Mouse (Mus musculus) heart, postnatal 0 days (tissue): ENCODE measurements around the gene Kpna7. TPM values are rescaled to one million over a fixed set of nuclear protein-coding genes. Genes with fewer than 3 reads are reported as not detected.
A peak's percentile ranks its signal among the peaks of the same experiment; 100 is the strongest.
"Not testable (repeated sequence)": the region's sequence is repeated elsewhere in the genome, so short reads cannot be mapped to it uniquely, and the experiment has no call there.

Source experiments
- ATAC-seq: fragments of 200-750 bp; cut with Nextera tagmentation; 2 replicates; pipeline ENCODE4 v1.8.0; 2017; ENCODE audit warnings: low read depth, moderate number of reproducible peaks, moderate library complexity; ENCODE audit not compliant: insufficient read depth
- DNase-seq: peaks from one replicate; pipeline ENCODE4 v3.0.0-alpha.2; 2016; ENCODE audit warnings: low spot score
- H3K27ac ChIP-seq: fragments of 300-500 bp; sonication (generic); 2 replicates; pipeline ENCODE4 v1.5.1; 2014; ENCODE audit warnings: low read depth, mild to moderate bottlenecking
- H3K27me3 ChIP-seq: fragments of 300-500 bp; sonication (generic); 2 replicates; pipeline ENCODE4 v1.6.1; 2014; ENCODE audit warnings: low read length, mixed read lengths; ENCODE audit not compliant: control insufficient read depth, insufficient read depth
- H3K36me3 ChIP-seq: fragments of 300-500 bp; sonication (generic); replicated peaks from 2 replicates; pipeline ENCODE4 v1.6.1; 2014; ENCODE audit warnings: low read length, mixed read lengths; ENCODE audit not compliant: control insufficient read depth, insufficient read depth
- H3K4me1 ChIP-seq: fragments of 300-500 bp; sonication (generic); 2 replicates; pipeline ENCODE4 v1.6.1; 2014; ENCODE audit warnings: antibody characterized with exemption; ENCODE audit not compliant: control insufficient read depth, insufficient read depth
- H3K4me2 ChIP-seq: fragments of 300-500 bp; sonication (generic); 2 replicates; pipeline ENCODE4 v1.6.1; 2014; ENCODE audit warnings: low read depth, mild to moderate bottlenecking, low read length, moderate library complexity
- H3K4me3 ChIP-seq: fragments of 300-500 bp; sonication (generic); 2 replicates; pipeline ENCODE4 v1.5.1; 2014; ENCODE audit warnings: low read depth, low read length
- H3K9ac ChIP-seq: fragments of 300-500 bp; sonication (generic); replicated peaks from 2 replicates; pipeline ENCODE4 v1.6.1; 2014; ENCODE audit warnings: low read depth, low read length, mixed read lengths
- H3K9me3 ChIP-seq: fragments of 300-500 bp; sonication (generic); replicated peaks from 2 replicates; pipeline ENCODE4 v1.6.1; 2016; ENCODE audit warnings: low read length; ENCODE audit not compliant: control insufficient read depth
- CTCF ChIP-seq: IDR thresholded peaks from 2 replicates; pipeline ENCODE4 v1.5.1; 2016; ENCODE audit warnings: antibody characterized with exemption, control low read depth, low read depth
- EP300 ChIP-seq: IDR thresholded peaks from 2 replicates; pipeline ENCODE4 v1.6.1; 2016; ENCODE audit warnings: antibody characterized with exemption, low read depth
- WGBS: fragments of 180-500 bp; shearing (Covaris S2); extraction: QIAGEN DNeasy Blood & Tissue Kit; methylation state at CpG from one replicate; pipeline ENCODE4 v1.1.7; 2014; 5-methylcytosine and 5-hydroxymethylcytosine counted together
- polyA plus RNA-seq: library from polyadenylated mRNA; unstranded; fragments of >200 nt; fragmentation: Nextera tagmentation; extraction: Ambion mirVana; gene quantifications from 2 replicates; pipeline ENCODE4 v1.2.1, GENCODE M21; 2015
- total RNA-seq: library from RNA; depleted of rRNA; stranded (reverse); fragments of >200 nt; gene quantifications from 2 replicates; pipeline ENCODE4 v1.2.3, GENCODE M21; 2014; ENCODE audit warnings: low replicate concordance

Gene Kpna7
- total and polyA plus RNA-seq, 2 experiments from 2014 or later = not detected

GRCm38 (mm10) chr5:145088186-145088585 lies 4.4 kb upstream of the Kpna7 start:
- no peak overlapping the region for H3K4me2 ChIP-seq
- DNase-seq = no peak
- ATAC-seq = no peak
- H3K27me3 ChIP-seq = no peaks in the 10 kb centered on the region
- no peaks in the 10 kb centered on the region for H3K9me3 ChIP-seq
- no peak for TF ChIP-seq EP300
- no peak for TF ChIP-seq CTCF
- no peak overlapping the region for H3K4me3 ChIP-seq
- no peak overlapping the region for H3K9ac ChIP-seq
- peaks cover 9% of the 10 kb centered on the region for H3K4me1 ChIP-seq
- WGBS = 97% methylated on average over 2 of the region's 2 CpGs
- peaks cover 24% of the 10 kb centered on the region for H3K36me3 ChIP-seq
- no peak overlapping the region for H3K27ac ChIP-seq

- H3K4me2 ChIP-seq = peak overlapping the region; percentile 98
- DNase-seq (no peak), ATAC-seq (no peak)
- peaks cover 9% of the 10 kb centered on the region for H3K4me1 ChIP-seq
- H3K9me3 ChIP-seq = no peaks in the 10 kb centered on the region
- TF ChIP-seq CTCF (no peak), EP300 (no peak)
- peak overlapping the region; percentile 91 for H3K4me3 ChIP-seq
- peak overlapping the region; percentile 88 for H3K9ac ChIP-seq
- WGBS = 49% methylated on average over 2 of the region's 2 CpGs
- H3K27me3 ChIP-seq = no peaks in the 10 kb centered on the region
- 0 out of 2 replicates have a peak, but pooled peaks cover 4% of the 10 kb centered on the region for H3K36me3 ChIP-seq
- no peak overlapping the region for H3K27ac ChIP-seq
These were observed 992 bp upstream of the Kpna7 start for GRCm38 (mm10) chr5:145084822-145085221.

GRCm38 (mm10) chr5:145083201-145083600 lies 629 bp downstream of the Kpna7 start:
- 43% methylated on average over 6 of the region's 6 CpGs for WGBS
- Histone ChIP-seq H3K9ac (peak overlapping the region; percentile 88), H3K27ac (peak overlapping the region; percentile 77; the same call in 1 of the 2 replicates), H3K4me2 (peak overlapping the region; percentile 98), H3K4me3 (peak overlapping the region; percentile 91)
- not testable (repeated sequence) for H3K27me3 ChIP-seq, H3K36me3 ChIP-seq, DNase-seq, H3K9me3 ChIP-seq, ATAC-seq, H3K4me1 ChIP-seq

- Histone ChIP-seq H3K4me2 (no peak overlapping the region), H3K27ac (no peak overlapping the region), H3K4me3 (no peak overlapping the region), H3K27me3 (no peaks in the 10 kb centered on the region), H3K9me3 (no peaks in the 10 kb centered on the region), H3K9ac (no peak overlapping the region), H3K36me3 (no peaks in the 10 kb centered on the region), H3K4me1 (peaks cover 9% of the 10 kb centered on the region)
- ATAC-seq = no peak
- 86% methylated on average over 10 of the region's 10 CpGs for WGBS
- no peak for TF ChIP-seq CTCF
- TF ChIP-seq EP300 = no peak
- DNase-seq = no peak
These were observed 1.8 kb downstream of the Kpna7 start for GRCm38 (mm10) chr5:145081866-145082613.

GRCm38 (mm10) chr5:145075081-145075480 lies 8.7 kb downstream of the Kpna7 start:
- no peak for DNase-seq
- H3K9me3 ChIP-seq = no peaks in the 10 kb centered on the region
- H3K4me2 ChIP-seq = no peak overlapping the region
- no peak for ATAC-seq
- 34% methylated on average over 3 of the region's 3 CpGs for WGBS
- H3K36me3 ChIP-seq = no peaks in the 10 kb centered on the region
- H3K4me3 ChIP-seq = no peak overlapping the region
- TF ChIP-seq CTCF (no peak), EP300 (no peak)
- no peak overlapping the region for H3K9ac ChIP-seq
- no peak overlapping the region for H3K27ac ChIP-seq
- no peaks in the 10 kb centered on the region for H3K27me3 ChIP-seq
- H3K4me1 ChIP-seq = no peaks in the 10 kb centered on the region

DNA sequence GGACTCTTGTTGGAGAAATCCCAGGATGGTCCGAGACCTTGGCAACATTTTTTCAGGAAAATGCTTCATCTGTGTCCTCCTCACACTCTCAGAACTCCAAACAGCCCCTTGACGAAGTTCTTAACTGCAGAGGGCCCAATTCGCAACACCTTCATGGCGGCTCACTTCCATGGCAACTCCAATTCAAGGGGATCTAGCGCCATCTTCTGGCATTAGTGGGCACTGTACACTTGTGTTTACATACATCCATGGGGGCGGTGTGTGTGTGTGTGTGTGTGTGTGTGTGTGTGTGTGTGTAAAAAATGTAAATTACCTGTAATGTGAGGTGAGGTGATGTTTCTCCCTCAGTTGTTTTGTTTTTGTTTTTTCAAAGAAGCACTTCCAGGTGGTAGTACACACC lies 12.5 kb downstream of the Kpna7 start:
- H3K4me1 ChIP-seq = no peaks in the 10 kb centered on the region
- WGBS = 50% methylated on average over 6 of the region's 6 CpGs
- no peaks in the 10 kb centered on the region for H3K27me3 ChIP-seq
- H3K36me3 ChIP-seq = no peaks in the 10 kb centered on the region
- ATAC-seq (no peak), DNase-seq (no peak)
- no peak overlapping the region for H3K4me2 ChIP-seq
- H3K4me3 ChIP-seq = no peak overlapping the region
- no peak overlapping the region for H3K27ac ChIP-seq
- no peak overlapping the region for H3K9ac ChIP-seq
- peak; percentile 36 for TF ChIP-seq CTCF
- no peak for TF ChIP-seq EP300
- H3K9me3 ChIP-seq = no peaks in the 10 kb centered on the region
